Mouse (Mus musculus): ENCODE measurements around the gene Ocln.

DNA sequence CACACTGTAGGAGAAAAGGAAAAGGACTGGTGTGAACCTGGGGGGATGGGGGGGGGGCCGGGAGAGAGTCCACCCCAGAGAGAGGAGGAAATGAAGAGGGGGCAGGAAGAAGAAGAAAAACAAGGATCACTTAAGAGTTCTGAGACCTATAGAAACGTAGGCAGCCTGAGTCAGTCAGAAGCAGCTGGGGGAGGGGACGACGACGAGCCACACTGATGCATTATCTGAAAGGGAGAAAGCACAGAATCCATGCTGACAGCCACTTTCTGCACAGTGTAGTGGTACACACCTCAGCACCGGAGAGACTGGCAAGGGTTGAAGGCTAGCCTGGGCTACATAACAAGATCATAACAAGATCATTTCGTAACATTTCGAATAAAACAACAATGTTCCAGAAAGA lies 48.5 kb upstream of the Ocln start:
- no peak for TF ChIP-seq POLR2A (IDR thresholded peaks at IDR 0.05; ENCODE audit: control insufficient read depth, extremely low read depth, insufficient read depth, low read length, poor library complexity)
- TF ChIP-seq CTCF (IDR thresholded peaks at IDR 0.05; ENCODE audit: borderline replicate concordance, control insufficient read depth, extremely low read depth, insufficient read depth, low read length, poor library complexity), result no peak

All from thymus, adult 2 months (tissue).